Mouse (Mus musculus): ENCODE results near the gene Oscar. TPM values are rescaled to one million over a fixed set of nuclear protein-coding genes. Genes with fewer than 3 reads are reported as not detected.
"Not testable (repeated sequence)": the region's sequence is repeated elsewhere in the genome, so short reads cannot be mapped to it uniquely, and the experiment has no call there.

Gene Oscar
- polyA plus RNA-seq, 1 experiment from 2014 or later: 0.41 TPM

- 0 out of 2 replicates have a peak, but pooled peaks have one; percentile 54 for ATAC-seq (ENCODE audit: insufficient number of reproducible peaks, insufficient read depth, low FRiP score, low read depth)
- H3K4me1 ChIP-seq (ENCODE audit: control insufficient read depth, insufficient read depth, low read length): no peaks in the 10 kb centered on the region
- H3K4me3 ChIP-seq (ENCODE audit: low read depth, low read length): no peak overlapping the region
- no peaks in the 10 kb centered on the region for H3K36me3 ChIP-seq (ENCODE audit: control insufficient read depth, insufficient read depth, low read length)
- no peaks in the 10 kb centered on the region for H3K9me3 ChIP-seq (ENCODE audit: control insufficient read depth, low read depth, low read length)
- H3K4me2 ChIP-seq (replicated peaks; ENCODE audit: low read depth, low read length): no peak overlapping the region
- WGBS: 23% methylated on average over 2 of the region's 2 CpGs
- no peak overlapping the region for H3K27ac ChIP-seq (ENCODE audit: low read length)
- H3K27me3 ChIP-seq (ENCODE audit: control insufficient read depth, insufficient read depth, low read length): no peaks in the 10 kb centered on the region
- H3K9ac ChIP-seq (replicated peaks; ENCODE audit: low read depth, low read length): no peak overlapping the region
Observed at GRCm38 (mm10) chr7:3606798-3607197, 9.2 kb downstream of the Oscar start.

- no peaks in the 10 kb centered on the region for H3K9me3 ChIP-seq (ENCODE audit: control insufficient read depth, low read depth, low read length)
- H3K27me3 ChIP-seq (ENCODE audit: control insufficient read depth, insufficient read depth, low read length): no peaks in the 10 kb centered on the region
- WGBS: 16% methylated on average over 4 of the region's 4 CpGs
- no peaks in the 10 kb centered on the region for H3K36me3 ChIP-seq (ENCODE audit: control insufficient read depth, insufficient read depth, low read length)
- no peak overlapping the region for H3K4me3 ChIP-seq (ENCODE audit: low read depth, low read length)
- no peaks in the 10 kb centered on the region for H3K4me1 ChIP-seq (ENCODE audit: control insufficient read depth, insufficient read depth, low read length)
- H3K9ac ChIP-seq (replicated peaks; ENCODE audit: low read depth, low read length): no peak overlapping the region
- no peak for ATAC-seq (ENCODE audit: insufficient number of reproducible peaks, insufficient read depth, low FRiP score, low read depth)
- no peak overlapping the region for H3K4me2 ChIP-seq (replicated peaks; ENCODE audit: low read depth, low read length)
- H3K27ac ChIP-seq (ENCODE audit: low read length): no peak overlapping the region
Observed at GRCm38 (mm10) chr7:3601119-3601518, 14.8 kb downstream of the Oscar start.

- H3K27ac ChIP-seq (ENCODE audit: low read length); H3K4me3 ChIP-seq (ENCODE audit: low read depth, low read length); H3K27me3 ChIP-seq (ENCODE audit: control insufficient read depth, insufficient read depth, low read length); H3K36me3 ChIP-seq (ENCODE audit: control insufficient read depth, insufficient read depth, low read length); H3K9me3 ChIP-seq (ENCODE audit: control insufficient read depth, low read depth, low read length); H3K9ac ChIP-seq (replicated peaks; ENCODE audit: low read depth, low read length); ATAC-seq (ENCODE audit: insufficient number of reproducible peaks, insufficient read depth, low FRiP score, low read depth); H3K4me2 ChIP-seq (replicated peaks; ENCODE audit: low read depth, low read length); H3K4me1 ChIP-seq (ENCODE audit: control insufficient read depth, insufficient read depth, low read length): not testable (repeated sequence)
- WGBS: 62% methylated on average over 1 of the region's 1 CpGs
Observed at GRCm38 (mm10) chr7:3597755-3598154, 18.2 kb downstream of the Oscar start.

GRCm38 (mm10) chr7:3595146-3595545 is 20.8 kb downstream of the Oscar start:
- no peaks in the 10 kb centered on the region for H3K4me1 ChIP-seq (ENCODE audit: control insufficient read depth, insufficient read depth, low read length)
- no peaks in the 10 kb centered on the region for H3K36me3 ChIP-seq (ENCODE audit: control insufficient read depth, insufficient read depth, low read length)
- ATAC-seq (ENCODE audit: insufficient number of reproducible peaks, insufficient read depth, low FRiP score, low read depth): no peak
- no peak overlapping the region for H3K27ac ChIP-seq (ENCODE audit: low read length)
- no peak overlapping the region for H3K4me3 ChIP-seq (ENCODE audit: low read depth, low read length)
- no peaks in the 10 kb centered on the region for H3K27me3 ChIP-seq (ENCODE audit: control insufficient read depth, insufficient read depth, low read length)
- no peaks in the 10 kb centered on the region for H3K9me3 ChIP-seq (ENCODE audit: control insufficient read depth, low read depth, low read length)
- H3K9ac ChIP-seq (replicated peaks; ENCODE audit: low read depth, low read length): no peak overlapping the region
- no peak overlapping the region for H3K4me2 ChIP-seq (replicated peaks; ENCODE audit: low read depth, low read length)
- 10% methylated on average over 9 of the region's 9 CpGs for WGBS

GRCm38 (mm10) chr7:3594686-3595085 is 21.3 kb downstream of the Oscar start:
- Histone ChIP-seq H3K9ac (replicated peaks; ENCODE audit: low read depth, low read length) (no peak overlapping the region), H3K4me3 (ENCODE audit: low read depth, low read length) (no peak overlapping the region), H3K27me3 (ENCODE audit: control insufficient read depth, insufficient read depth, low read length) (no peaks in the 10 kb centered on the region), H3K9me3 (ENCODE audit: control insufficient read depth, low read depth, low read length) (no peaks in the 10 kb centered on the region), H3K27ac (ENCODE audit: low read length) (no peak overlapping the region), H3K4me1 (ENCODE audit: control insufficient read depth, insufficient read depth, low read length) (no peaks in the 10 kb centered on the region), H3K36me3 (ENCODE audit: control insufficient read depth, insufficient read depth, low read length) (no peaks in the 10 kb centered on the region), H3K4me2 (replicated peaks; ENCODE audit: low read depth, low read length) (no peak overlapping the region)
- ATAC-seq (ENCODE audit: insufficient number of reproducible peaks, insufficient read depth, low FRiP score, low read depth): 0 out of 2 replicates have a peak, but pooled peaks have one; percentile 33
- 19% methylated on average over 5 of the region's 5 CpGs for WGBS

GRCm38 (mm10) chr7:3593855-3594254 is 22.1 kb downstream of the Oscar start:
- no peak for ATAC-seq (ENCODE audit: insufficient number of reproducible peaks, insufficient read depth, low FRiP score, low read depth)
- Histone ChIP-seq H3K9me3 (ENCODE audit: control insufficient read depth, low read depth, low read length) (no peaks in the 10 kb centered on the region), H3K9ac (replicated peaks; ENCODE audit: low read depth, low read length) (no peak overlapping the region), H3K4me1 (ENCODE audit: control insufficient read depth, insufficient read depth, low read length) (no peaks in the 10 kb centered on the region), H3K4me2 (replicated peaks; ENCODE audit: low read depth, low read length) (no peak overlapping the region), H3K36me3 (ENCODE audit: control insufficient read depth, insufficient read depth, low read length) (no peaks in the 10 kb centered on the region), H3K27me3 (ENCODE audit: control insufficient read depth, insufficient read depth, low read length) (no peaks in the 10 kb centered on the region), H3K27ac (ENCODE audit: low read length) (no peak overlapping the region), H3K4me3 (ENCODE audit: low read depth, low read length) (no peak overlapping the region)

- 69% methylated on average over 1 of the region's 1 CpGs for WGBS
- H3K4me2 ChIP-seq (replicated peaks; ENCODE audit: low read depth, low read length): no peak overlapping the region
- no peaks in the 10 kb centered on the region for H3K27me3 ChIP-seq (ENCODE audit: control insufficient read depth, insufficient read depth, low read length)
- H3K36me3 ChIP-seq (ENCODE audit: control insufficient read depth, insufficient read depth, low read length): no peaks in the 10 kb centered on the region
- no peak overlapping the region for H3K9ac ChIP-seq (replicated peaks; ENCODE audit: low read depth, low read length)
- no peak overlapping the region for H3K27ac ChIP-seq (ENCODE audit: low read length)
- no peak for ATAC-seq (ENCODE audit: insufficient number of reproducible peaks, insufficient read depth, low FRiP score, low read depth)
- no peaks in the 10 kb centered on the region for H3K4me1 ChIP-seq (ENCODE audit: control insufficient read depth, insufficient read depth, low read length)
- H3K4me3 ChIP-seq (ENCODE audit: low read depth, low read length): no peak overlapping the region
- no peaks in the 10 kb centered on the region for H3K9me3 ChIP-seq (ENCODE audit: control insufficient read depth, low read depth, low read length)
Observed at GRCm38 (mm10) chr7:3591534-3591933, 24.4 kb downstream of the Oscar start.

GRCm38 (mm10) chr7:3590550-3590949 is 25.4 kb downstream of the Oscar start:
- H3K27me3 ChIP-seq (ENCODE audit: control insufficient read depth, insufficient read depth, low read length): no peaks in the 10 kb centered on the region
- H3K36me3 ChIP-seq (ENCODE audit: control insufficient read depth, insufficient read depth, low read length): no peaks in the 10 kb centered on the region
- no peaks in the 10 kb centered on the region for H3K4me1 ChIP-seq (ENCODE audit: control insufficient read depth, insufficient read depth, low read length)
- H3K9ac ChIP-seq (replicated peaks; ENCODE audit: low read depth, low read length): no peak overlapping the region
- H3K27ac ChIP-seq (ENCODE audit: low read length): no peak overlapping the region
- no peaks in the 10 kb centered on the region for H3K9me3 ChIP-seq (ENCODE audit: control insufficient read depth, low read depth, low read length)
- no peak for ATAC-seq (ENCODE audit: insufficient number of reproducible peaks, insufficient read depth, low FRiP score, low read depth)
- H3K4me2 ChIP-seq (replicated peaks; ENCODE audit: low read depth, low read length): no peak overlapping the region
- H3K4me3 ChIP-seq (ENCODE audit: low read depth, low read length): no peak overlapping the region
- WGBS: 77% methylated on average over 3 of the region's 3 CpGs

- Histone ChIP-seq H3K36me3 (ENCODE audit: control insufficient read depth, insufficient read depth, low read length) (no peaks in the 10 kb centered on the region), H3K4me1 (ENCODE audit: control insufficient read depth, insufficient read depth, low read length) (no peaks in the 10 kb centered on the region), H3K9me3 (ENCODE audit: control insufficient read depth, low read depth, low read length) (no peaks in the 10 kb centered on the region), H3K4me2 (replicated peaks; ENCODE audit: low read depth, low read length) (no peak overlapping the region), H3K27ac (ENCODE audit: low read length) (no peak overlapping the region), H3K9ac (replicated peaks; ENCODE audit: low read depth, low read length) (no peak overlapping the region), H3K4me3 (ENCODE audit: low read depth, low read length) (no peak overlapping the region), H3K27me3 (ENCODE audit: control insufficient read depth, insufficient read depth, low read length) (no peaks in the 10 kb centered on the region)
- ATAC-seq (ENCODE audit: insufficient number of reproducible peaks, insufficient read depth, low FRiP score, low read depth): no peak
- WGBS: 72% methylated on average over 1 of the region's 1 CpGs
Observed at GRCm38 (mm10) chr7:3587292-3587691, 28.7 kb downstream of the Oscar start.
